Mouse (Mus musculus) limb, embryonic 15.5 days (tissue): ENCODE measurements around the gene Ubr3. TPM values are rescaled to one million over a fixed set of nuclear protein-coding genes. Genes with fewer than 3 reads are reported as not detected.
"Not testable (repeated sequence)": the region's sequence is repeated elsewhere in the genome, so short reads cannot be mapped to it uniquely, and the experiment has no call there.

Experiments
- ATAC-seq: fragments of 200-750 bp; cut with Nextera tagmentation; 2 replicates; pipeline ENCODE4 v1.8.0; 2017; ENCODE audit warnings: low read depth, moderate TSS enrichment; ENCODE audit not compliant: insufficient number of reproducible peaks, low FRiP score, low TSS enrichment
- H3K27ac ChIP-seq: fragments of 300-500 bp; sonication (generic); 2 replicates; pipeline ENCODE4 v1.5.1; 2015; ENCODE audit warnings: moderate library complexity, mild to moderate bottlenecking, inconsistent platforms
- H3K27me3 ChIP-seq: fragments of 300-500 bp; sonication (generic); 2 replicates; pipeline ENCODE4 v1.6.1; 2015; ENCODE audit warnings: inconsistent platforms
- H3K36me3 ChIP-seq: fragments of 300-500 bp; sonication (generic); 2 replicates; pipeline ENCODE4 v1.6.1; 2015; ENCODE audit warnings: inconsistent platforms
- H3K4me1 ChIP-seq: fragments of 300-500 bp; sonication (generic); 2 replicates; pipeline ENCODE4 v1.6.1; 2015; ENCODE audit warnings: inconsistent platforms
- H3K4me2 ChIP-seq: fragments of 300-500 bp; sonication (generic); 2 replicates; pipeline ENCODE4 v1.6.1; 2015; ENCODE audit warnings: mild to moderate bottlenecking, inconsistent platforms
- H3K4me3 ChIP-seq: fragments of 300-500 bp; sonication (generic); 2 replicates; pipeline ENCODE4 v1.5.1; 2015; ENCODE audit warnings: mild to moderate bottlenecking, inconsistent platforms
- H3K9ac ChIP-seq: fragments of 300-500 bp; sonication (generic); 2 replicates; pipeline ENCODE4 v1.6.1; 2015; ENCODE audit warnings: inconsistent platforms
- H3K9me3 ChIP-seq: fragments of 300-500 bp; sonication (generic); 2 replicates; pipeline ENCODE4 v1.6.1; 2016; ENCODE audit warnings: inconsistent platforms
- WGBS: fragments of 180-500 bp; shearing (Covaris S2); methylation state at CpG from one replicate; pipeline ENCODE4 v1.1.7; 2015; 5-methylcytosine and 5-hydroxymethylcytosine counted together
- polyA plus RNA-seq: library from polyadenylated mRNA; unstranded; fragments of >200 nt; fragmentation: Nextera tagmentation; extraction: Ambion mirVana; gene quantifications from 2 replicates; pipeline ENCODE4 v1.2.1, GENCODE M21; 2015

Ubr3 gene
- polyA plus RNA-seq, 1 experiment from 2014 or later, result 13.7 TPM

- H3K27me3 ChIP-seq, result no peaks in the 10 kb centered on the region
- 2% methylated on average over 45 of the region's 45 CpGs for WGBS
- peak within 1 kb of the TSS; percentile 83 for H3K9ac ChIP-seq
- H3K4me2 ChIP-seq, result peak within 1 kb of the TSS; percentile 63
- H3K27ac ChIP-seq, result peak within 1 kb of the TSS; percentile 84
- H3K4me3 ChIP-seq, result peak within 1 kb of the TSS; percentile 63
- ATAC-seq, result peak; percentile 92
- H3K9me3 ChIP-seq, result no peaks in the 10 kb centered on the region
- no peaks in the 10 kb centered on the region for H3K36me3 ChIP-seq
- H3K4me1 ChIP-seq, result no peaks in the 10 kb centered on the region
Measured at GRCm38 (mm10) chr2:69885451-69886305, 11.4 kb upstream of the Ubr3 start, which contains the start of gene Mettl5. Gene Mettl5 (minus strand): TSS chr2:69885615.

DNA sequence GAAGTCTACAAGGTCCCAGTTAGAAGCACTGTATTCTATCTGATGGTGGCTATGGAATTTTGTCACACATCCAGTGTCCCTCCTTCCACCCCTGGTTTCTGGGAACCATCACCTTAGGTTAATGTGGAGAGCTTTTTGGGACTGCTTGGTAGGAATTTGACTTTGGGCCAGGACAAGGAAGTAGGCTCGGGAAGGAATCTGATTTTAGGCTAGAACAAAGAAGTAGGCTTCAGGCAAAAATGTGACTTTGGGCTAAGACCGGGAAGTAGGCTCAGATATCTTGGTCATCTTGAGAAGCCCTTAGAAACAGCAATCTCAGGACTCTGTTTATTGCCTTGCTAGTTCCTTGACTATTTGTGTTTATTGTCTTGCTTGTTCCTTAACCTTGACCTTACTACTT, 8.1 kb upstream of the Ubr3 start:
- H3K9me3 ChIP-seq, result no peaks in the 10 kb centered on the region
- no peaks in the 10 kb centered on the region for H3K4me1 ChIP-seq
- no peak overlapping the region for H3K27ac ChIP-seq
- H3K4me3 ChIP-seq, result no peak overlapping the region
- no peaks in the 10 kb centered on the region for H3K36me3 ChIP-seq
- WGBS, result 66% methylated on average over 2 of the region's 2 CpGs
- no peaks in the 10 kb centered on the region for H3K27me3 ChIP-seq
- H3K9ac ChIP-seq, result no peak overlapping the region
- ATAC-seq, result no peak
- H3K4me2 ChIP-seq, result no peak overlapping the region

DNA sequence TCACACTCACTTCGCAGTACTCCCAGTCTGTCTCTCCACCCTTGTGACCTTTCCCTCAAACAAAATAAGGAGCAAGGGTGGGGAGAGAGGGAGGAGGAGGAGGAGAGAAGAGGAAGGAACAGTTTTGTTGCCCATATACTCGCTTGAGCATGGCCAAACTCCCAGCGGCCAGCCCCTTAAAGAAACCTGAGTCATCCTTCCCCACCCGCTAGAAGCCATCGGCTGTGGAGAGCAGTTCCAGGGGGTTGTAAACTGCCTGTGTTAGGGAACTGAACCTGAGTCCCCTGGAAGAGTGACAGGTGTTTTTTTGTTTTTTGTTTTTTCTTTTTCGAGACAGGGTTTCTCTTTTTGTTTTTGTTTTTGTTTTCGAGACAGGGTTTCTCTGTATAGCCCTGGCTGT, 6.2 kb upstream of the Ubr3 start:
- Histone ChIP-seq H3K4me2 (no peak overlapping the region), H3K9ac (no peak overlapping the region), H3K4me3 (no peak overlapping the region), H3K27me3 (no peaks in the 10 kb centered on the region), H3K9me3 (no peaks in the 10 kb centered on the region), H3K4me1 (no peaks in the 10 kb centered on the region), H3K36me3 (no peaks in the 10 kb centered on the region), H3K27ac (no peak overlapping the region)
- ATAC-seq, result no peak
- WGBS, result 44% methylated on average over 7 of the region's 7 CpGs

DNA sequence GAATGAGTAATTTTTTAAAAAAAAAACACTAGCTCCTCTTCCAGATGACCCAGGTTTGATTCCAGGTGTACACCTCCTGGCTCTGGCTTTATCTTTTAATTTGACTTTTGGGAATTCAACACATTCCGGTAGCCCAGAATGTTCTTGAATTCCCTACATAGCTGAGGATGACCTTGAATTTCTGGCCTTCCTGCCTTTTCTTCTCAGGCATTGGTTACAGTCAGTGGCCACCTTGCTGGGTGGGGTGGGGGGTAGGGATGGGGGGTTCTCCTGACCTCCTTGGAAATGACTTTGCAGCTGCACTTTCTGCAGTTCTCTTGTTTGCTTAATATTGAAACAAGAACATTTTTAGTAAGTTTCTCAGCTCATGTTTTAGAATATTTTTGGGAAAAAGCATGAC, 3.9 kb upstream of the Ubr3 start:
- Histone ChIP-seq H3K27ac (no peak overlapping the region), H3K27me3 (no peaks in the 10 kb centered on the region), H3K4me2 (no peak overlapping the region), H3K9me3 (no peaks in the 10 kb centered on the region), H3K36me3 (no peaks in the 10 kb centered on the region), H3K4me3 (no peak overlapping the region), H3K9ac (no peak overlapping the region), H3K4me1 (no peaks in the 10 kb centered on the region; the same call in 1 of the 2 replicates)
- 74% methylated on average over 1 of the region's 1 CpGs for WGBS
- no peak for ATAC-seq

- 81% methylated on average over 5 of the region's 5 CpGs for WGBS
- no peaks in the 10 kb centered on the region for H3K27me3 ChIP-seq
- no peaks in the 10 kb centered on the region for H3K9me3 ChIP-seq
Measured at GRCm38 (mm10) chr2:69893891-69894290, 3.2 kb upstream of the Ubr3 start.

DNA sequence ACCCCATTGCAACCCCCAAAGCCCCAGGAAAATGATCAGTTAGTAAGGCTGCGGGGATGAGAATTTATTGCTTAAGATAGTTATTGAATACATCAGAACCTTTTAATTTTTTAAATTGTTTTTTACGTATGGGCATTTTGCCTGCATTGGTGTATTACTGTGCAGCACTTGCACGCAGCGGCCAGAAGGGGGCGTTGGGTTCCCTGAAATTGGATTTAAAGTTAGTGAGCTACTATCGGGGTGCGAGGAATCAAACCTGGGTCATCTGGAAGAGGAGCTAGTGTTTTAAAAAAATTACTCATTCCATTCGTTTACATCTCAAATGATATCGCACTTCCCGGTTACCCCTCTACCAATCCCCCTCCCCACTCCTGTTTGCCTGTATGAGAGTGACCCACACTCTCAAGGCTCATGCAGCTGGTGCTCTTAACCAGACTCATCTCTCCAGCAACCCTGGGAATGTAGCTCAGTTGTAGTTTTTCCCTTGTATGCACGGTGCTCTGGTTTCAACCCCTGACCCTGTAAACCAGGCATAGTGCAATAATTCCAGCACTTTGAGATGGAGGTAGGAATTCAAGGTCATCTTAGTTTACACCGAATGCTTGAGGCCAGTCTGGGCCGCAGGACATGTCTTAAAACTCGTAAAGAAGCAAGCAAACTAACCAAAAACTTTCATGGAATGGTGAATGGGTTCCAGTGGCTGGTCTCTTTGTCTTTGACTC, 1.4 kb upstream of the Ubr3 start:
- no peak overlapping the region for H3K27ac ChIP-seq
- no peak overlapping the region for H3K9ac ChIP-seq
- H3K4me2 ChIP-seq, result no peak overlapping the region
- ATAC-seq, result no peak
- no peaks in the 10 kb centered on the region for H3K27me3 ChIP-seq
- no peaks in the 10 kb centered on the region for H3K9me3 ChIP-seq
- 62% methylated on average over 14 of the region's 14 CpGs for WGBS
- no peak overlapping the region for H3K4me3 ChIP-seq
- peaks cover 9% of the 10 kb centered on the region for H3K4me1 ChIP-seq
- no peaks in the 10 kb centered on the region for H3K36me3 ChIP-seq

More at GRCm38 (mm10) chr2:69893891-69894290, 3.2 kb upstream of the Ubr3 start:
- Histone ChIP-seq H3K4me1 (peaks cover 4% of the 10 kb centered on the region), H3K4me2 (no peak overlapping the region), H3K9ac (no peak overlapping the region), H3K36me3 (no peaks in the 10 kb centered on the region), H3K4me3 (no peak overlapping the region), H3K27ac (no peak overlapping the region)
- ATAC-seq, result no peak

DNA sequence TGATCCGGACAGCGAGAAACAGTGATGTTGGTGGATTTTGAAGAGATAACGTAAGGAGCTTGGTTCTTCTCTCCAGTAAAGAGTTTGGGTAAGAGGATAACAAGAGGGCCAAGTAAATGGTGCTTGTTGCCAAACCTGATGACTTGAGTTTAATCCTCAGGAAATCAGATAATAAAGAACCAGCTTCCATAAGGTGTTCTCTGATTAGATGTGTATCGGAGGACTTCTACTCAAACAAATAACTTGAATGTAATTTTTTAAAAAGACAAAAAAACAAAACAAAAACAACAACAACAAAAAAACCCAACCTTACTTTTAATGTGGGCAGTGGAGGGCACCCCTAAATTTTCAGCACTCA, 843 bp upstream of the Ubr3 start:
- WGBS, result 93% methylated on average over 4 of the region's 4 CpGs
- Histone ChIP-seq H3K4me1 (peaks cover 9% of the 10 kb centered on the region), H3K9me3 (no peaks in the 10 kb centered on the region), H3K27me3 (no peaks in the 10 kb centered on the region), H3K9ac (no peak overlapping the region), H3K36me3 (no peaks in the 10 kb centered on the region), H3K4me2 (no peak overlapping the region), H3K4me3 (no peak overlapping the region), H3K27ac (no peak overlapping the region)
- no peak for ATAC-seq

- Histone ChIP-seq H3K4me2 (peak overlapping the region; percentile 75), H3K9ac (peak overlapping the region; percentile 100), H3K4me3 (peak overlapping the region; percentile 100), H3K27me3 (no peaks in the 10 kb centered on the region), H3K4me1 (peaks cover 9% of the 10 kb centered on the region), H3K36me3 (no peaks in the 10 kb centered on the region; the same call in 1 of the 2 replicates), H3K9me3 (no peaks in the 10 kb centered on the region), H3K27ac (peak overlapping the region; percentile 93)
- WGBS, result under 1% methylated on average over 54 of the region's 55 CpGs
- ATAC-seq, result peak; percentile 64
Measured at GRCm38 (mm10) chr2:69897618-69898575, 851 bp downstream of the Ubr3 start.

DNA sequence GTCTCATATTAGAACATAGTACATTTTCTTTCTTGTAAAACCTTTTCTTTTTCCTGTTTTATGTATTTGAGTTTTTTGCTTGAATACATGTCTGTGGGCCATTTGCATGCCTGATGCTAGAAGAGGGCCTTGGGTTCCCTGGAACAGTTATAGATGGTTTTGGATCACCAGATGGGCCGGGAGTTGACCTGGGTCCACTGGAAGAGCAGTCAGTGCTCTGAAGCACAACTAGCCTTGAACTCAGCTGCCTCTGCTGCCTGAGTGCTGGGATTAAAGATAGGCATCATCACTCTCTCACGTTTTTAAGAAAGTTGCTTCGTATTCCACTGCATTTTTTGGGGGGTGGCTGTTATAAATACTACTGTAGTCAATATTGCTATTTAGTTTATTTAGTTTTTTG, 6.5 kb downstream of the Ubr3 start:
- WGBS, result 92% methylated on average over 3 of the region's 3 CpGs
- H3K36me3 ChIP-seq, result peaks cover 3% of the 10 kb centered on the region
- H3K4me1 ChIP-seq, result peaks cover 6% of the 10 kb centered on the region
- H3K4me2 ChIP-seq, result no peak overlapping the region
- no peaks in the 10 kb centered on the region for H3K27me3 ChIP-seq
- H3K27ac ChIP-seq, result no peak overlapping the region
- ATAC-seq, result no peak
- no peak overlapping the region for H3K4me3 ChIP-seq
- H3K9me3 ChIP-seq, result no peaks in the 10 kb centered on the region
- H3K9ac ChIP-seq, result no peak overlapping the region

DNA sequence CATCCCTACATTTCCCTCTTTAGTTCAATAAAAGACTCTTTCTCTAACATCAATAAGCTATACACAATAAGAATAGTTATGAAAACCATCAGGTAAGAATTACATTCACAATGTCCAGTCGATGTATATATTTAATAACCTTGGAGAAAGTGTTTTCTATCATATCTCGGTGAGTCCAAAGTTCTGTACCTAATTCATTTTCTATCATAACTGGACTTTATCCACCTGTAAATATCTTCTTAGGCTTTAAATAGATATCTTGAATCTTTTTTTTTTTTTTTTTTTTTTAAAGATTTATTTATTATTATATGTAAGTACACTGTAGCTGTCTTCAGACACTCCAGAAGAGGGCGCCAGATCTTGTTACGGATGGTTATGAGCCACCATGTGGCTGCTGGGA, 10.3 kb downstream of the Ubr3 start:
- not testable (repeated sequence) for H3K27ac ChIP-seq, H3K4me3 ChIP-seq, H3K27me3 ChIP-seq, H3K4me1 ChIP-seq, H3K4me2 ChIP-seq, ATAC-seq, H3K9me3 ChIP-seq, H3K9ac ChIP-seq, H3K36me3 ChIP-seq
- 89% methylated on average over 4 of the region's 4 CpGs for WGBS

DNA sequence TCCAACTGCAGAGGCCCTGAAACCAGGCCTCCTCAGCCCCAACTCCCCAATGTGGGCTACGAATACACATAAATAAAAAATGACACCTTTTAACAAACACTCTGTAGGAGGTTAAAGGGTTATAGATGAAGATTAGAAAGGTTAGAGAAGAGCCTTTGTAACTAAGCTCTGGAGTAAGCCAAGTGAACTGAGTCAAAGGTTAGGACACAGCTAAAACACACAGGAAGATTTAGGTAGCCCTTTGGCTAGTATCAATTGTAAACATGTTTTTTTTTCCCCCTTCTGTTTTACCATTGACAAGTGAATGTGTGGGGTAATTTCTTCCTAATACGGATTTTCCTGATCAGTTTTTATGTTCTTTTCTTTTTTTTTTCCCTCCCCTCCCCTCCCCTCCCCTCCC, 15.8 kb downstream of the Ubr3 start:
- Histone ChIP-seq H3K9me3 (no peaks in the 10 kb centered on the region), H3K27me3 (no peaks in the 10 kb centered on the region), H3K4me3 (no peak overlapping the region), H3K4me2 (no peak overlapping the region), H3K4me1 (no peaks in the 10 kb centered on the region), H3K27ac (no peak overlapping the region), H3K36me3 (peaks cover 11% of the 10 kb centered on the region), H3K9ac (no peak overlapping the region)
- ATAC-seq, result no peak
- 63% methylated on average over 2 of the region's 2 CpGs for WGBS
